Mouse (Mus musculus): ENCODE results near the gene Swap70.
"Not testable (repeated sequence)": the region's sequence is repeated elsewhere in the genome, so short reads cannot be mapped to it uniquely, and the experiment has no call there.

Gene Swap70

GRCm38 (mm10) chr7:110221586-110222481, at the start of gene Swap70:
Gene Swap70, plus strand, starts transcription at chr7:110221711.
- peak; percentile 84 to 91 for DNase-seq (ENCODE audit: low spot score in 2 of 2)

GRCm38 (mm10) chr7:110179208-110179607, 42.3 kb upstream of the Swap70 start:
- no peak for DNase-seq (ENCODE audit: low spot score in 2 of 2)

GRCm38 (mm10) chr7:110180613-110181012, 40.9 kb upstream of the Swap70 start:
- no peak for DNase-seq (ENCODE audit: low spot score in 2 of 2)

- no peak for DNase-seq (ENCODE audit: low spot score in 2 of 2)
Observed at GRCm38 (mm10) chr7:110181446-110181845, 40.1 kb upstream of the Swap70 start.

GRCm38 (mm10) chr7:110184608-110185007, 36.9 kb upstream of the Swap70 start:
- no peak for DNase-seq (ENCODE audit: low spot score in 2 of 2)

GRCm38 (mm10) chr7:110189951-110190350, 31.6 kb upstream of the Swap70 start:
- no peak for DNase-seq (ENCODE audit: low spot score in 2 of 2)

GRCm38 (mm10) chr7:110193186-110193585, 28.3 kb upstream of the Swap70 start:
- DNase-seq (ENCODE audit: low spot score in 2 of 2): no peak

GRCm38 (mm10) chr7:110197176-110197575, 24.3 kb upstream of the Swap70 start:
- no peak for DNase-seq (ENCODE audit: low spot score in 2 of 2)

- DNase-seq (ENCODE audit: low spot score in 2 of 2): no peak
Observed at GRCm38 (mm10) chr7:110201933-110202332, 19.6 kb upstream of the Swap70 start.

- DNase-seq (ENCODE audit: low spot score in 2 of 2): no peak
Observed at GRCm38 (mm10) chr7:110204208-110204607, 17.3 kb upstream of the Swap70 start.

GRCm38 (mm10) chr7:110208341-110208740, 13.2 kb upstream of the Swap70 start:
- DNase-seq (ENCODE audit: low spot score in 2 of 2): no peak

- DNase-seq (ENCODE audit: low spot score in 2 of 2): no peak
Observed at GRCm38 (mm10) chr7:110209422-110209821, 12.1 kb upstream of the Swap70 start.

GRCm38 (mm10) chr7:110211025-110211424, 10.5 kb upstream of the Swap70 start:
- DNase-seq (ENCODE audit: low spot score in 2 of 2): no peak

- DNase-seq (ENCODE audit: low spot score in 2 of 2): no peak
Observed at GRCm38 (mm10) chr7:110214882-110215281, 6.6 kb upstream of the Swap70 start.

GRCm38 (mm10) chr7:110221051-110221585, 393 bp upstream of the Swap70 start:
- DNase-seq (ENCODE audit: low spot score in 2 of 2): no peak

GRCm38 (mm10) chr7:110222583-110223182, 1.2 kb downstream of the Swap70 start:
- no peak for DNase-seq (ENCODE audit: low spot score in 2 of 2)

- no peak for DNase-seq (ENCODE audit: low spot score in 2 of 2)
Observed at GRCm38 (mm10) chr7:110223727-110224510, 2.4 kb downstream of the Swap70 start.

GRCm38 (mm10) chr7:110226484-110226883, 5.0 kb downstream of the Swap70 start:
- DNase-seq (ENCODE audit: low spot score in 2 of 2): no peak

- DNase-seq (ENCODE audit: low spot score in 2 of 2): no peak
Observed at GRCm38 (mm10) chr7:110229967-110230366, 8.5 kb downstream of the Swap70 start.

- not testable (repeated sequence) for DNase-seq (ENCODE audit: low spot score in 2 of 2)
Observed at GRCm38 (mm10) chr7:110231127-110231526, 9.6 kb downstream of the Swap70 start.

GRCm38 (mm10) chr7:110236085-110236484, 14.6 kb downstream of the Swap70 start:
- no peak for DNase-seq (ENCODE audit: low spot score in 2 of 2)

GRCm38 (mm10) chr7:110237451-110237836, 15.9 kb downstream of the Swap70 start:
- DNase-seq (ENCODE audit: low spot score in 2 of 2): no peak
